Mouse (Mus musculus): ENCODE results near the gene Arl4c.
A peak's percentile ranks its signal among the peaks of the same experiment; 100 is the strongest.

Gene Arl4c

GRCm38 (mm10) chr1:88701870-88702661 lies at the start of gene Arl4c:
Arl4c (minus strand) TSS chr1:88702221.
- DNase-seq = peak; percentile 87

GRCm38 (mm10) chr1:88751332-88751731 lies 49.3 kb upstream of the Arl4c start:
- DNase-seq = no peak

GRCm38 (mm10) chr1:88750576-88750975 lies 48.6 kb upstream of the Arl4c start:
- no peak for DNase-seq

GRCm38 (mm10) chr1:88750126-88750525 lies 48.1 kb upstream of the Arl4c start:
- DNase-seq = no peak

GRCm38 (mm10) chr1:88749106-88749505 lies 47.1 kb upstream of the Arl4c start:
- DNase-seq = no peak

GRCm38 (mm10) chr1:88745256-88745655 lies 43.2 kb upstream of the Arl4c start:
- peak; percentile 80 for DNase-seq

- DNase-seq = no peak
Measured at GRCm38 (mm10) chr1:88744261-88744660, 42.2 kb upstream of the Arl4c start.

GRCm38 (mm10) chr1:88742372-88742771 lies 40.4 kb upstream of the Arl4c start:
- peak; percentile 47 for DNase-seq

- peak; percentile 25 for DNase-seq
Measured at GRCm38 (mm10) chr1:88739546-88739945, 37.5 kb upstream of the Arl4c start.

GRCm38 (mm10) chr1:88738931-88739330 lies 36.9 kb upstream of the Arl4c start:
- no peak for DNase-seq

GRCm38 (mm10) chr1:88729496-88729895 lies 27.5 kb upstream of the Arl4c start:
- peak; percentile 20 for DNase-seq

- no peak for DNase-seq
Measured at GRCm38 (mm10) chr1:88727369-88727768, 25.3 kb upstream of the Arl4c start.

- no peak for DNase-seq
Measured at GRCm38 (mm10) chr1:88725716-88726115, 23.7 kb upstream of the Arl4c start.

GRCm38 (mm10) chr1:88720626-88721229 lies 18.7 kb upstream of the Arl4c start:
- no peak for DNase-seq

- no peak for DNase-seq
Measured at GRCm38 (mm10) chr1:88718563-88718962, 16.5 kb upstream of the Arl4c start.

- no peak for DNase-seq
Measured at GRCm38 (mm10) chr1:88717736-88718135, 15.7 kb upstream of the Arl4c start.

- DNase-seq = no peak
Measured at GRCm38 (mm10) chr1:88712011-88712410, 10.0 kb upstream of the Arl4c start.

GRCm38 (mm10) chr1:88708646-88709305 lies 6.8 kb upstream of the Arl4c start:
- no peak for DNase-seq

GRCm38 (mm10) chr1:88708191-88708590 lies 6.2 kb upstream of the Arl4c start:
- no peak for DNase-seq

- no peak for DNase-seq
Measured at GRCm38 (mm10) chr1:88707536-88707935, 5.5 kb upstream of the Arl4c start.

- DNase-seq = peak; percentile 95
Measured at GRCm38 (mm10) chr1:88705799-88706198, 3.8 kb upstream of the Arl4c start.

- DNase-seq = peak; percentile 60
Measured at GRCm38 (mm10) chr1:88705050-88705449, 3.0 kb upstream of the Arl4c start.

- DNase-seq = peak; percentile 59
Measured at GRCm38 (mm10) chr1:88700961-88701861, 810 bp downstream of the Arl4c start.

Measured in cerebellum, adult 9-11 months (tissue).